Mouse (Mus musculus) midbrain, embryonic 16.5 days (tissue): ENCODE results near the gene Cfap58. TPM values are rescaled to one million over a fixed set of nuclear protein-coding genes. Genes with fewer than 3 reads are reported as not detected.

Experiments used
- ATAC-seq: fragments of 200-750 bp; cut with Nextera tagmentation; 2 replicates; pipeline ENCODE4 v1.8.0; 2017; ENCODE audit warnings: moderate TSS enrichment
- H3K27ac ChIP-seq: fragments of 300-500 bp; sonication (generic); 2 replicates; pipeline ENCODE4 v1.5.1; 2014; ENCODE audit warnings: mild to moderate bottlenecking, low read length, mixed read lengths
- H3K27me3 ChIP-seq: fragments of 300-500 bp; sonication (generic); 2 replicates; pipeline ENCODE4 v1.6.1; 2014; ENCODE audit warnings: low read depth, low read length, mixed read lengths; ENCODE audit not compliant: control insufficient read depth, insufficient read depth
- H3K36me3 ChIP-seq: fragments of 300-500 bp; sonication (generic); 2 replicates; pipeline ENCODE4 v1.6.1; 2014; ENCODE audit warnings: mild to moderate bottlenecking, low read length, moderate library complexity, mixed read lengths; ENCODE audit not compliant: control insufficient read depth, insufficient read depth
- H3K4me1 ChIP-seq: fragments of 300-500 bp; sonication (generic); 2 replicates; pipeline ENCODE4 v1.6.1; 2014; ENCODE audit warnings: mild to moderate bottlenecking, low read length, mixed read lengths; ENCODE audit not compliant: control insufficient read depth, insufficient read depth
- H3K4me2 ChIP-seq: fragments of 300-500 bp; sonication (generic); 2 replicates; pipeline ENCODE4 v1.6.1; 2014; ENCODE audit warnings: mild to moderate bottlenecking, low read length, mixed read lengths
- H3K4me3 ChIP-seq: fragments of 300-500 bp; sonication (generic); 2 replicates; pipeline ENCODE4 v1.5.1; 2014; ENCODE audit warnings: low read depth, mild to moderate bottlenecking, low read length, moderate library complexity, mixed read lengths
- H3K9ac ChIP-seq: fragments of 300-500 bp; sonication (generic); 2 replicates; pipeline ENCODE4 v1.6.1; 2014; ENCODE audit warnings: low read depth, low read length, mixed read lengths
- H3K9me3 ChIP-seq: fragments of 300-500 bp; sonication (generic); replicated peaks from 2 replicates; pipeline ENCODE4 v1.6.1; 2014; ENCODE audit warnings: mild to moderate bottlenecking, low read length, mixed read lengths; ENCODE audit not compliant: control insufficient read depth, poor library complexity, severe bottlenecking
- WGBS: fragments of 180-500 bp; shearing (Covaris S2); extraction: QIAGEN DNeasy Blood & Tissue Kit; methylation state at CpG from one replicate; pipeline ENCODE4 v1.1.7; 2014; 5-methylcytosine and 5-hydroxymethylcytosine counted together
- polyA plus RNA-seq: library from polyadenylated mRNA; unstranded; fragments of >200 nt; fragmentation: Nextera tagmentation; extraction: Ambion mirVana; gene quantifications from 2 replicates; pipeline ENCODE4 v1.2.1, GENCODE M21; 2015

Cfap58 gene
- polyA plus RNA-seq, 1 experiment from 2014 or later: 0.90 TPM

DNA sequence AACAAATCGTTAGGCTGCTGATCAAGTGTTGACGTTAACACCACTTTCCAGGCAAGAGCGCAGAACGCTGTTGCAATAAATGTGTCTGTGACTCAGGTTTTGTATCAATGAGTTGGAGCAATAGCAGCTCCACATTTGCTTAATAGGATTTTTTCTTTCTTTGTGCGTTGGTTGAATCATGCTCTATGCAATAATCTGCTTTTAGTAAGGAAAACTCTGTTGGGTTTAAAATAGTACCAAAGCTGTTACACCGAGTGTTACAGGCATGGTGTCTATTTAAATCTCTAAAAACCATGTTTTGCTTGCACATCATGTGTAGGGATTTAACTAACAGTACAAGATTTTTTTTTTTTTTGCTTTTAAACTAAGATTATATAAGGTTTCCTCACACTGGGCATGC is 1.9 kb downstream of the Cfap58 start:
- H3K4me2 ChIP-seq: no peak overlapping the region
- no peaks in the 10 kb centered on the region for H3K9me3 ChIP-seq
- no peak for ATAC-seq
- no peak overlapping the region for H3K4me3 ChIP-seq
- no peaks in the 10 kb centered on the region for H3K36me3 ChIP-seq
- WGBS: 56% methylated on average over 6 of the region's 6 CpGs
- H3K27ac ChIP-seq: no peak overlapping the region
- H3K4me1 ChIP-seq: no peaks in the 10 kb centered on the region
- no peak overlapping the region for H3K9ac ChIP-seq
- H3K27me3 ChIP-seq: peaks cover 3% of the 10 kb centered on the region

DNA sequence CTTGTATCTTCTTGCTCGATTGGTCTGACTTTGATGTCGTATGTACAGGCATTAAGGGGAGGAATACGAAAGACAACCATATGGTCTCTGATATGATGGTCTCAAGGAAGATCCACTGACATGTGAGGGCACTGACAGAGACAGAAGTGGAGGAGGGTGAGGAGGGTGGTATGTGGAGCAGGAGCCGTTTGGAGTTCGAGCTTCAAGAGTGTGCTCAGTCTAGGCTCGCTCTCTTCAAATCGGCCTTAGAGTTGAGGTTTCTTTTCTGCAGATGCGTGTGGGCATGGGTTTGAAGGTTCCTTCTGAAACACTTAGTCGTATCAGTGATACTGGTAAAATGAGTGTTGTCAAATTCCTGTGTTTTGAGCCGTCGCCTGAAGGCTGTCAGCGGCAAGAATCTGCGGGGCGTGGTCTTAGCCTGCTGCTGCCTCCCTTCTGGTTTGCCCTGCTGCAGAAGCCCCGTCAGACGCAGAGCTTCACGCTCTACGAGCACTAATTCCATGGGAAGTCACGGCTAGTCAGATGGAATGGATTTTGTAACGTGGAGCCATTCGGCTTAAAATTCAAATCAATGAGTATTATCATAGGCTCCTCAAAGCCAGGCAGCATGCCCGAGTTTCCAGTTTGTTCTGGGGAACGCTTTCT is 9.5 kb downstream of the Cfap58 start:
- no peaks in the 10 kb centered on the region for H3K36me3 ChIP-seq
- WGBS: 36% methylated on average over 23 of the region's 23 CpGs
- H3K4me1 ChIP-seq: peaks cover 4% of the 10 kb centered on the region; the same call in 1 of the 2 replicates
- H3K27me3 ChIP-seq: no peaks in the 10 kb centered on the region
- no peak overlapping the region for H3K27ac ChIP-seq
- ATAC-seq: peak; percentile 58; the same call in 1 of the 2 replicates
- H3K4me2 ChIP-seq: peak overlapping the region; percentile 42
- no peaks in the 10 kb centered on the region for H3K9me3 ChIP-seq
- H3K4me3 ChIP-seq: no peak overlapping the region
- H3K9ac ChIP-seq: peak overlapping the region; percentile 4; the same call in 1 of the 2 replicates

DNA sequence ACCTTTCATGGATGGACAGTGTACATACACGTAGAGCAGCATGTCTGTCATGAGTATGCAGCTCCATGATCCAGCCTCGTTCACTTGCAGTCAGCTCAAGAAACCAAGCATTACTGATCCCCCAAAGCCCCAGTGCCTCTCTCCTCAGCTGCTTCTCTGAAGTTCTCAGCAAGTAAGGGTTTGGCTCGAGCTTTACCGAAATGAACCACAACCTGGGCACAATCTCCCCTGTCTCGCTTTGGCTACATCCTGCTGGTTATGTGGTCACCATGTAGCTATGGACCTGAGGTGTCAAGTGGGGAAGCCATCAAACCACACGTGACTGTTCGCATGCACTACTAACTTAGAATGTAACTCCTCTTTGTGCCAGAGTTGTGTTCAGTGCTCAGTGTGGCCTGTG is 13.5 kb downstream of the Cfap58 start:
- Histone ChIP-seq H3K4me3 (no peak overlapping the region), H3K27me3 (no peaks in the 10 kb centered on the region)

DNA sequence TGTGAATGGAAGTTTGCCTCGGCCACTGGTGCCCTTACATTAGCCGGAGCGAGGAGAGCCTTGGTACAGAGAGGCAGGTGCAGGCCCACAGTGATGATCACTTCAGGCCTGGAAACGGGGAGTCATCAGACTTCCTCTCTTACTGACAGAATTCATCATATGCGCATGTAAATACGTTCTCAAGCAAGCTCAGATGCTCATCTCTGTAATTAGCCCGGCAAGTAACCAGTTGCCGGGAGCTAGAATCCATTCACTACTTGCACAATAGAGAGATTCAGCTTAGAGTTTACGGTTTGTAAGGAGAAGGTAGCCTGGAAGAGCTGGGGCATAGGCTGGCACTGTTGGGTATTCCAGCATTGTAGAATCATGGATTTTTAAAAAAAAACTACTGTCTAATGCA is 15.7 kb downstream of the Cfap58 start:
- no peaks in the 10 kb centered on the region for H3K36me3 ChIP-seq
- no peak overlapping the region for H3K4me3 ChIP-seq
- WGBS: 31% methylated on average over 9 of the region's 9 CpGs
- no peak overlapping the region for H3K9ac ChIP-seq
- H3K4me1 ChIP-seq: peaks cover 11% of the 10 kb centered on the region
- no peak overlapping the region for H3K4me2 ChIP-seq
- H3K27ac ChIP-seq: peak overlapping the region; percentile 24; the same call in 1 of the 2 replicates
- ATAC-seq: no peak
- no peaks in the 10 kb centered on the region for H3K9me3 ChIP-seq
- no peaks in the 10 kb centered on the region for H3K27me3 ChIP-seq

More for the DNA sequence above, 13.5 kb downstream of the Cfap58 start:
- Histone ChIP-seq H3K27ac (no peak overlapping the region), H3K4me2 (no peak overlapping the region), H3K4me1 (peaks cover 13% of the 10 kb centered on the region), H3K36me3 (no peaks in the 10 kb centered on the region), H3K9ac (no peak overlapping the region), H3K9me3 (no peaks in the 10 kb centered on the region)
- no peak for ATAC-seq
- WGBS: 92% methylated on average over 7 of the region's 7 CpGs

DNA sequence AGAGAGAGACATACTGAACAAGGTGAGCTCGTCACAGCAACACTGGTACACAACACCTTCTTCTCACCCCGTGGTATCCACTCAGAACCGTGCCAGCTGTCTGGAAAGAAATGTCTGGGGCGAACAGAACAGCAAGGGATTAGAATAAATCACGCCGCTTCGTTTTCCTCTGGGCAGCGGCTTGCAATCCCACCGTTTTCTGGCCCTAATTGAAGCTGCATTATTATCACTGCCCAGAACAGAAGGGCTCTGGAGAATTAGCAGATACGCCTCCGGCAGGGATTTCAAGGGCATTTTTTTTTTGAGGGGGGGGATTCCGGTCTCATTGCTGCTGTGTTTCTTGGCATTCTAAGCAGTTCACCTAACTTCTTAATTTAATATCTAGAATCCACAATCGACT is 20.7 kb downstream of the Cfap58 start:
- Histone ChIP-seq H3K4me3 (no peak overlapping the region), H3K4me1 (peaks cover 7% of the 10 kb centered on the region), H3K9me3 (no peaks in the 10 kb centered on the region), H3K4me2 (0 out of 2 replicates have a peak overlapping the region, but pooled peaks have one; percentile 16), H3K27ac (no peak overlapping the region), H3K27me3 (no peaks in the 10 kb centered on the region), H3K9ac (no peak overlapping the region), H3K36me3 (no peaks in the 10 kb centered on the region)
- no peak for ATAC-seq
- WGBS: 26% methylated on average over 13 of the region's 13 CpGs

DNA sequence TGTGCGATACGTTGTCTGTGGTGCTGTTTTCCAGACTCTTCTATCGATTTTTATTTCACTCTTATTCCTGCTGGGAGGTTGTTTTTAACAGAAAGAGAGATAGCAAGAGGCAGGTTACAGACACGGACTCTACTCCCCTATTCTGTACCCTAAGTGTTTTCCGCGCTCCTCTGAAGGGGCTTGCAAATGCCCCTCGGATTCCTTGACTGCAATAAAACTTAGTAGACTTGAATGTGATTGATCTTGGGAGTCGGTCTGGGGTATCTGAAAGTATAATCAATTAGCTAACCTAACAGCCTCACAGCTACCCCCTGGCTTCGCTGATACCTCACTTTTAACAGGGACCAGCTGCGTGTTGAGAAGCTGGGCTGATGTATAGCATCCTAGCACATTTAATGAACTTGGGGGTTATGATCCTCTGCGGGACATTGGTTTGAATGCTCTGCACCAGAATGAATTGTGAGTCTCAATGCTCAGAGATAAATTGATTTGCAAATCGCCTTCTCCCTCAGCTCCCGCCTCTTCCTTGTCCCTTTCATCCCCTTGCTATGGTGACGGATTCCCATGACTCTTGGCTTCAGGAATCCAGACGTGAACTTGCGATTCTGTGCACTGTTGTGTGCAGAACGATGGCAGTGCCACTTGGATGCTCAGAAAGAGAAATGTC is 31.7 kb downstream of the Cfap58 start:
- Histone ChIP-seq H3K27me3 (no peaks in the 10 kb centered on the region), H3K9ac (0 out of 2 replicates have a peak overlapping the region, but pooled peaks have one; percentile 42), H3K4me3 (no peak overlapping the region), H3K27ac (no peak overlapping the region), H3K36me3 (no peaks in the 10 kb centered on the region), H3K4me1 (peaks cover 11% of the 10 kb centered on the region), H3K4me2 (peak overlapping the region; percentile 24), H3K9me3 (no peaks in the 10 kb centered on the region)
- WGBS: 30% methylated on average over 17 of the region's 17 CpGs
- no peak for ATAC-seq

DNA sequence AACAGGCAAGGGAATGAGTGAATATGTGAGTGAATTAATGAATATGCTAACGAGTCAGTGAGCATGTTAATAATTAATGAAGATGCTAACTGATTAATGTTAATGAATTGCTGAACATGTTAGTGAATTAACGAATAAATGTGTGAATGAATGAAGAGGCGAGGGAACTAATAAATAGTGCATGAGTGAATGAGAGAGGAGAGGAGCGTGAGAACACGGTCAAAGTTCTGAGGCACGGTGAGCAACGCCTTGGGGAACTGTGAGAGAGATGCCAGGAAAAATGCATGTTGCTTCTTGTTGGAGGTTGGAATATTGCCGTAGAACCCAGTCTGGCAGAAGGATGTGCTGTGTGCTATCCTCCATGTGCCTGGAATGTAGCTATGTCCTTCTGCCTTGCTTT is 33.6 kb downstream of the Cfap58 start:
- Histone ChIP-seq H3K27me3 (no peaks in the 10 kb centered on the region), H3K4me2 (no peak overlapping the region), H3K36me3 (no peaks in the 10 kb centered on the region), H3K9me3 (no peaks in the 10 kb centered on the region), H3K27ac (no peak overlapping the region), H3K4me1 (peaks cover 11% of the 10 kb centered on the region), H3K4me3 (no peak overlapping the region), H3K9ac (no peak overlapping the region)
- ATAC-seq: no peak
- WGBS: 71% methylated on average over 8 of the region's 8 CpGs

DNA sequence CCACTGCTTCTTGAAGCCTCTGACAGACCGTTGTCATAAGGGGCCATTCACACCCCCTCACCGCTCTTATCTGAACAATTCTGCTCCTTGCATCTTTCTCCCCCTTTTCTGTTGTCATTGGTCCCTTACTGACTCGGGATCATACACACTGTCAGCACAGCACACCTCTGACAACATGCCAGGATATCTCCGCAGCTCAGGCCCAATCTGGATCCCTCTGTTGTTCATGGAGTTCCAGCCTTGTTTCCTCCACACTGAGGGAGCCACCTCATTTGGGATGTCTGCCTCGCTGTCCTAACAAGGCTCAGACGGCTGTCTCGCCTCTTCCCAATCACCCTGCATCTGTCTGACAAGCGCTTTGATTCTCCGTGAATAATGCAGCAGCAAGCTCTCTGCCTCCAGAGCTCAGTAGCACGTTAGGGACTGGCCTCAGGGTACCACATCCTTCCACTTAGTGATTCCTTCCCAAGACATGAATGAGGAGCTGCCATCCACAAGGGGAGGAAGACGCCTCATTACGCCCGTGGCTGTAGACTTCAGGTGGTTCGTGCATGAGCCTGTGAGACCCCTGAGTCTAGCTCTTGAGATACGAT is 40.7 kb downstream of the Cfap58 start:
- no peak overlapping the region for H3K4me2 ChIP-seq
- H3K36me3 ChIP-seq: no peaks in the 10 kb centered on the region
- no peak overlapping the region for H3K9ac ChIP-seq
- no peak overlapping the region for H3K27ac ChIP-seq
- peaks cover 4% of the 10 kb centered on the region; the same call in 1 of the 2 replicates for H3K4me1 ChIP-seq
- WGBS: 50% methylated on average over 15 of the region's 15 CpGs
- no peaks in the 10 kb centered on the region for H3K27me3 ChIP-seq
- H3K4me3 ChIP-seq: no peak overlapping the region
- no peaks in the 10 kb centered on the region for H3K9me3 ChIP-seq
- peak; percentile 79 for ATAC-seq

DNA sequence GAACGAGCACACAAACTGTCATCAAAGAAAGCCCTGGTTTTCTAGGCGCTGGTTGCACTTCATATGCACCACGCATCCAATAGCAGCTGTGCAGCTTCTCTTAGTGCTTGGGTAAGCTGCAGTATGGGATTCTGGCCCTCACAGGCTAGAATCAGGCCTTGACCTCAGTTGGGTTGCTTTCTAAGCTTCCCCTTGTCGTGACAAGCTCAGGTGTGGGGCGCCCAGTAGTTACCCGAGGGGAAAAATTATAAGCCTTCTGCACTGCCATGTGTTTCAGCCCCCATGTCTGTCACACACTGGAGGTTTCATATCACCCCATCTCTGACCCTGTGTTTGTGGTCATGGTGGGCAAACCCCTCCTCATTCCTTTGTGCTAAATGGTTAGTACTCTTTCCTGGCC is 42.0 kb downstream of the Cfap58 start:
- Histone ChIP-seq H3K36me3 (no peaks in the 10 kb centered on the region), H3K9me3 (no peaks in the 10 kb centered on the region), H3K4me3 (no peak overlapping the region), H3K27me3 (no peaks in the 10 kb centered on the region), H3K4me2 (no peak overlapping the region), H3K9ac (no peak overlapping the region), H3K4me1 (peaks cover 4% of the 10 kb centered on the region; the same call in 1 of the 2 replicates), H3K27ac (no peak overlapping the region)
- 83% methylated on average over 6 of the region's 6 CpGs for WGBS
- ATAC-seq: no peak
